Mouse (Mus musculus): ENCODE measurements around the gene Ccser1. TPM values are rescaled to one million over a fixed set of nuclear protein-coding genes. Genes with fewer than 3 reads are reported as not detected.

Gene Ccser1
- polyA plus RNA-seq, 1 experiment from 2014 or later, result 17.9 TPM

GRCm38 (mm10) chr6:61311324-61312091 lies 131.4 kb downstream of the Ccser1 start:
- Histone ChIP-seq H3K27ac (no peak overlapping the region), H3K9ac (no peak overlapping the region), H3K27me3 (no peaks in the 10 kb centered on the region), H3K4me3 (no peak overlapping the region), H3K4me1 (no peaks in the 10 kb centered on the region), H3K36me3 (peaks cover 8% of the 10 kb centered on the region), H3K9me3 (replicated peaks) (peaks cover 6% of the 10 kb centered on the region; the same call in 1 of the 2 replicates), H3K4me2 (replicated peaks) (no peak overlapping the region)
- ATAC-seq (ENCODE audit: low FRiP score), result no peak
- WGBS, result 85% methylated on average over 18 of the region's 18 CpGs

- Histone ChIP-seq H3K9me3 (replicated peaks) (peaks cover 6% of the 10 kb centered on the region; the same call in 1 of the 2 replicates), H3K27ac (no peak overlapping the region), H3K9ac (no peak overlapping the region), H3K36me3 (peaks cover 8% of the 10 kb centered on the region), H3K4me2 (replicated peaks) (no peak overlapping the region), H3K4me3 (no peak overlapping the region), H3K27me3 (no peaks in the 10 kb centered on the region), H3K4me1 (no peaks in the 10 kb centered on the region)
- WGBS, result 28% methylated on average over 6 of the region's 6 CpGs
- peak; percentile 74; the same call in 1 of the 2 replicates for ATAC-seq (ENCODE audit: low FRiP score)
Measured at GRCm38 (mm10) chr6:61315884-61316601, 135.9 kb downstream of the Ccser1 start.

GRCm38 (mm10) chr6:61320842-61321241 lies 140.7 kb downstream of the Ccser1 start:
- H3K4me2 ChIP-seq (replicated peaks), result no peak overlapping the region
- no peaks in the 10 kb centered on the region for H3K4me1 ChIP-seq
- H3K27ac ChIP-seq, result no peak overlapping the region
- H3K36me3 ChIP-seq, result no peaks in the 10 kb centered on the region
- H3K9me3 ChIP-seq (replicated peaks), result no peaks in the 10 kb centered on the region
- no peaks in the 10 kb centered on the region for H3K27me3 ChIP-seq
- no peak overlapping the region for H3K9ac ChIP-seq
- H3K4me3 ChIP-seq, result no peak overlapping the region
- no peak for ATAC-seq (ENCODE audit: low FRiP score)
- WGBS, result 72% methylated on average over 4 of the region's 4 CpGs

- Histone ChIP-seq H3K9me3 (replicated peaks) (no peaks in the 10 kb centered on the region), H3K4me2 (replicated peaks) (no peak overlapping the region), H3K4me1 (no peaks in the 10 kb centered on the region), H3K36me3 (no peaks in the 10 kb centered on the region), H3K27ac (no peak overlapping the region), H3K4me3 (no peak overlapping the region), H3K9ac (no peak overlapping the region), H3K27me3 (no peaks in the 10 kb centered on the region)
- no peak for ATAC-seq (ENCODE audit: low FRiP score)
- WGBS, result 76% methylated on average over 6 of the region's 6 CpGs
Measured at GRCm38 (mm10) chr6:61322328-61322727, 142.2 kb downstream of the Ccser1 start.

GRCm38 (mm10) chr6:61326131-61326530 lies 146.0 kb downstream of the Ccser1 start:
- Histone ChIP-seq H3K27ac (no peak overlapping the region), H3K4me1 (peaks cover 7% of the 10 kb centered on the region), H3K9ac (no peak overlapping the region), H3K4me2 (replicated peaks) (no peak overlapping the region), H3K27me3 (no peaks in the 10 kb centered on the region), H3K9me3 (replicated peaks) (no peaks in the 10 kb centered on the region), H3K4me3 (no peak overlapping the region), H3K36me3 (no peaks in the 10 kb centered on the region)
- ATAC-seq (ENCODE audit: low FRiP score), result no peak
- WGBS, result 78% methylated on average over 2 of the region's 2 CpGs

- peaks cover 7% of the 10 kb centered on the region for H3K4me1 ChIP-seq
- no peak overlapping the region for H3K27ac ChIP-seq
- no peak for ATAC-seq (ENCODE audit: low FRiP score)
- H3K9me3 ChIP-seq (replicated peaks), result no peaks in the 10 kb centered on the region
- H3K27me3 ChIP-seq, result no peaks in the 10 kb centered on the region
- H3K9ac ChIP-seq, result no peak overlapping the region
- H3K4me2 ChIP-seq (replicated peaks), result no peak overlapping the region
- no peak overlapping the region for H3K4me3 ChIP-seq
- no peaks in the 10 kb centered on the region for H3K36me3 ChIP-seq
Measured at GRCm38 (mm10) chr6:61328981-61329380, 148.9 kb downstream of the Ccser1 start.

- H3K27me3 ChIP-seq, result no peaks in the 10 kb centered on the region
- H3K4me2 ChIP-seq (replicated peaks), result no peak overlapping the region
- peaks cover 7% of the 10 kb centered on the region for H3K4me1 ChIP-seq
- H3K36me3 ChIP-seq, result no peaks in the 10 kb centered on the region
- no peaks in the 10 kb centered on the region for H3K9me3 ChIP-seq (replicated peaks)
- H3K27ac ChIP-seq, result peak overlapping the region; percentile 57; the same call in 1 of the 2 replicates
- H3K9ac ChIP-seq, result no peak overlapping the region
- H3K4me3 ChIP-seq, result no peak overlapping the region
- peak; percentile 54 for ATAC-seq (ENCODE audit: low FRiP score)
- 64% methylated on average over 15 of the region's 15 CpGs for WGBS
Measured at GRCm38 (mm10) chr6:61329593-61330540, 149.7 kb downstream of the Ccser1 start.

- Histone ChIP-seq H3K9ac (no peak overlapping the region), H3K27me3 (no peaks in the 10 kb centered on the region), H3K27ac (no peak overlapping the region), H3K36me3 (no peaks in the 10 kb centered on the region), H3K4me2 (replicated peaks) (no peak overlapping the region), H3K9me3 (replicated peaks) (no peaks in the 10 kb centered on the region), H3K4me1 (peaks cover 4% of the 10 kb centered on the region), H3K4me3 (no peak overlapping the region)
- ATAC-seq (ENCODE audit: low FRiP score), result no peak
- WGBS, result 94% methylated on average over 1 of the region's 1 CpGs
Measured at GRCm38 (mm10) chr6:61334466-61334865, 154.3 kb downstream of the Ccser1 start.

GRCm38 (mm10) chr6:61347045-61347838 lies 167.1 kb downstream of the Ccser1 start:
- no peak overlapping the region for H3K27ac ChIP-seq
- no peaks in the 10 kb centered on the region for H3K9me3 ChIP-seq (replicated peaks)
- no peak overlapping the region for H3K4me2 ChIP-seq (replicated peaks)
- no peaks in the 10 kb centered on the region for H3K36me3 ChIP-seq
- no peak for ATAC-seq (ENCODE audit: low FRiP score)
- no peak overlapping the region for H3K4me3 ChIP-seq
- no peak overlapping the region for H3K9ac ChIP-seq
- no peaks in the 10 kb centered on the region for H3K27me3 ChIP-seq
- no peaks in the 10 kb centered on the region for H3K4me1 ChIP-seq
- WGBS, result 82% methylated on average over 5 of the region's 5 CpGs

GRCm38 (mm10) chr6:61363722-61364121 lies 183.6 kb downstream of the Ccser1 start:
- ATAC-seq (ENCODE audit: low FRiP score), result no peak
- H3K4me2 ChIP-seq (replicated peaks), result no peak overlapping the region
- H3K27me3 ChIP-seq, result no peaks in the 10 kb centered on the region
- H3K9ac ChIP-seq, result no peak overlapping the region
- 87% methylated on average over 5 of the region's 5 CpGs for WGBS
- no peaks in the 10 kb centered on the region for H3K4me1 ChIP-seq
- H3K4me3 ChIP-seq, result no peak overlapping the region
- no peaks in the 10 kb centered on the region for H3K36me3 ChIP-seq
- H3K27ac ChIP-seq, result no peak overlapping the region
- no peaks in the 10 kb centered on the region for H3K9me3 ChIP-seq (replicated peaks)

- WGBS, result 25% methylated on average over 3 of the region's 3 CpGs
- Histone ChIP-seq H3K4me3 (no peak overlapping the region), H3K4me2 (replicated peaks) (no peak overlapping the region), H3K9ac (no peak overlapping the region), H3K27ac (no peak overlapping the region), H3K27me3 (no peaks in the 10 kb centered on the region), H3K36me3 (no peaks in the 10 kb centered on the region), H3K4me1 (no peaks in the 10 kb centered on the region), H3K9me3 (replicated peaks) (no peaks in the 10 kb centered on the region)
- ATAC-seq (ENCODE audit: low FRiP score), result peak; percentile 77; the same call in 1 of the 2 replicates
Measured at GRCm38 (mm10) chr6:61382526-61382925, 202.4 kb downstream of the Ccser1 start.

All from hindbrain, embryonic 12.5 days (tissue).